Mouse (Mus musculus): ENCODE measurements around the gene Adamts3. TPM values are rescaled to one million over a fixed set of nuclear protein-coding genes. Genes with fewer than 3 reads are reported as not detected.

Adamts3 gene
- polyA plus RNA-seq, 1 experiment from 2014 or later = 6.8 TPM

DNA sequence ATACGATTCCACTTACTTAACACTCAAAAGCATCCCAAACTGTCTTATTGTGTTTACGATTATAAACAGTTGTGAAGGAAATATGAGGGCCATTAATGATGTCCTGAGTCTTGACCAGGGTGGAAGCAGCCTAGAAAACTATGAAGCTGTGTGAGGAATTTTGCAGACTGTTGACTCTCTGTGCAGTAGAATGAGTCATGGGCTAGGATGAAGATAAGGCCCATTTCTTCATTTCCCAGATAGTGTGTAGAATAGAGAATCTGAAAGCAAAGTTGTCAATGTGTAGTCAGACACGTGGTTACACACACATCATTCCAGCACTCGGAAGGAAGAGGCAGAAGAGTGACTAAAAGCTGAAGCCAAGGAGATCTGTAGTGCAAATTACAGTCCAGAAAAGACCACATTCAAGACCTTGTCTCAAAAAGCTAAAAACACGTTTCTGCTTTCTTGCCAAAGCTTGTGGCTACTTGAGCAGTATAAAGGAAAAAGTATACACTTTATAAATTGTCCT, 135.9 kb downstream of the Adamts3 start:
- H3K9ac ChIP-seq = no peak overlapping the region
- no peaks in the 10 kb centered on the region for H3K4me1 ChIP-seq
- no peak overlapping the region for H3K4me2 ChIP-seq
- H3K9me3 ChIP-seq (replicated peaks) = peaks cover 5% of the 10 kb centered on the region
- H3K4me3 ChIP-seq = no peak overlapping the region
- no peaks in the 10 kb centered on the region for H3K36me3 ChIP-seq (ENCODE audit: poor library complexity, severe bottlenecking)
- no peaks in the 10 kb centered on the region for H3K27me3 ChIP-seq
- WGBS = 87% methylated on average over 5 of the region's 5 CpGs
- ATAC-seq = no peak
- no peak overlapping the region for H3K27ac ChIP-seq

DNA sequence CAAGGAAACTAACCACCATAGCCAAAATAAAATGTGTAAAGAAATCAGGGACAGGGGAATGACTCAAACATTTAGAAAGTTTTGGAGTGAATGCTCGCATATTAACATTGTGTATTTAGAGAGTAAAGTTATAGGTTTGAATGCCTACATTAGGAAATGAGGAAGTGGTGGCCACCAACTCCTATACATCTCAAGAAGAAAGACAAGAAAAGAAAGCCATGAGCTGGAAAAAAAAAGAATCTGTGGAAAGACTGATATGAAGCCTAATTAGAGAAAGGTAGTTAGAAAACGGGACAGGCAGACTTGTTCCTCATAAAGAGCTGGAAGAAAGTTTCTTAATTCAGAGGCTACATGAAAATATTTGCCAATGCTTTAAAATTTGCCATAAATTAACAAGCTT, 138.0 kb downstream of the Adamts3 start:
- H3K9me3 ChIP-seq (replicated peaks) = no peaks in the 10 kb centered on the region
- H3K4me3 ChIP-seq = no peak overlapping the region
- no peak overlapping the region for H3K9ac ChIP-seq
- no peaks in the 10 kb centered on the region for H3K4me1 ChIP-seq
- 74% methylated on average over 2 of the region's 2 CpGs for WGBS
- H3K27me3 ChIP-seq = no peaks in the 10 kb centered on the region
- no peak for ATAC-seq
- H3K27ac ChIP-seq = no peak overlapping the region
- H3K4me2 ChIP-seq = no peak overlapping the region
- H3K36me3 ChIP-seq (ENCODE audit: poor library complexity, severe bottlenecking) = no peaks in the 10 kb centered on the region

- Histone ChIP-seq H3K27me3 (no peaks in the 10 kb centered on the region), H3K9me3 (replicated peaks) (no peaks in the 10 kb centered on the region), H3K27ac (no peak overlapping the region), H3K4me1 (no peaks in the 10 kb centered on the region), H3K4me2 (no peak overlapping the region), H3K4me3 (no peak overlapping the region), H3K36me3 (ENCODE audit: poor library complexity, severe bottlenecking) (no peaks in the 10 kb centered on the region), H3K9ac (no peak overlapping the region)
- WGBS = 97% methylated on average over 2 of the region's 2 CpGs
- no peak for ATAC-seq
Observed at GRCm38 (mm10) chr5:89734759-89735158, 148.4 kb downstream of the Adamts3 start.

DNA sequence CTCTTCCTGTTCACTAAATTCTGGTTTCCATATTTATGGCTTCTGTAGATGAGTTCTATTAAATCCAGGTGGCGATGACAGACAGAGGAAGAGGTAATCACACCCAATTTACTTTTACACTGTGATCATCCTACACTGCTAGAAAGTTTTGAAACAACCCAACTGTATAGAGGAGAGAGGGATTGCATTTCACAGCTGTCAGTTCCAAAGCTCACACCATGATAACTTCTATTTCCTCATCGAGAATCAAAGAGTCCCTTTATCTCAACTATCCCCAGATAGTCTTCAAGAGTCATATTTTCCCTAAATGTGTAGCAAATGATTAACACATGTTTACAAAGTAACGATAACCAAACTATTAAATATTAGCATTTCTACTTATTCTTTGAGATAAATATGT, 152.7 kb downstream of the Adamts3 start:
- H3K9me3 ChIP-seq (replicated peaks) = peaks cover 7% of the 10 kb centered on the region; the same call in 1 of the 2 replicates
- WGBS = 95% methylated on average over 3 of the region's 3 CpGs
- no peak overlapping the region for H3K4me3 ChIP-seq
- H3K27me3 ChIP-seq = no peaks in the 10 kb centered on the region
- no peak overlapping the region for H3K9ac ChIP-seq
- H3K4me2 ChIP-seq = no peak overlapping the region
- no peak overlapping the region for H3K27ac ChIP-seq
- ATAC-seq = no peak
- H3K4me1 ChIP-seq = no peaks in the 10 kb centered on the region
- no peaks in the 10 kb centered on the region; the same call in 1 of the 2 replicates for H3K36me3 ChIP-seq (ENCODE audit: poor library complexity, severe bottlenecking)

- no peak overlapping the region for H3K4me2 ChIP-seq
- ATAC-seq = no peak; the same call in 1 of the 2 replicates
- no peak overlapping the region for H3K27ac ChIP-seq
- H3K9me3 ChIP-seq (replicated peaks) = peaks cover 7% of the 10 kb centered on the region; the same call in 1 of the 2 replicates
- H3K4me1 ChIP-seq = no peaks in the 10 kb centered on the region
- WGBS = 89% methylated on average over 3 of the region's 3 CpGs
- H3K9ac ChIP-seq = no peak overlapping the region
- H3K36me3 ChIP-seq (ENCODE audit: poor library complexity, severe bottlenecking) = no peaks in the 10 kb centered on the region; the same call in 1 of the 2 replicates
- no peaks in the 10 kb centered on the region for H3K27me3 ChIP-seq
- H3K4me3 ChIP-seq = no peak overlapping the region
Observed at GRCm38 (mm10) chr5:89728117-89728516, 155.0 kb downstream of the Adamts3 start.

GRCm38 (mm10) chr5:89727497-89728057, 155.6 kb downstream of the Adamts3 start:
- Histone ChIP-seq H3K4me3 (no peak overlapping the region), H3K4me2 (no peak overlapping the region), H3K9ac (no peak overlapping the region), H3K27ac (no peak overlapping the region), H3K9me3 (replicated peaks) (peaks cover 7% of the 10 kb centered on the region; the same call in 1 of the 2 replicates), H3K27me3 (no peaks in the 10 kb centered on the region), H3K36me3 (ENCODE audit: poor library complexity, severe bottlenecking) (no peaks in the 10 kb centered on the region; the same call in 1 of the 2 replicates), H3K4me1 (no peaks in the 10 kb centered on the region)
- ATAC-seq = no peak
- WGBS = 67% methylated on average over 6 of the region's 6 CpGs

DNA sequence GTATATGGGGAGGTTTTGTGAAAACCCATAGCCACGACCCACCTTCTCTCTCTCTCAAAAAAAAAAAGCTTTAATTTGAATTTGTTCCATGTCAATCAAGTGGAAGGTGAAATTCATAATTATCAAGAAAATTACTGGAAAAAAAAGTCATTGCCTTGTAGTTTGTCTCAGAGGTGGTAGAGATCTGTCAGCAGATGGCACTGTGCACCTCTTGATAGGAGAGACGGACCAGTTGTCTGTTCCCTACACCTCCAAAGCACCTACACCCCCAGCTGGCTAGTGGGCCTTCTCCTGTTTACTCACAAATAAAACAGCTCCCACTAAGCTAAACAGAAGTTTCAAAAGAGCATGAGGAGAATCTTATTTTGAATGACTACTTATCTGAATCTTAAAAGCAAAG, 168.6 kb downstream of the Adamts3 start:
- H3K27ac ChIP-seq = no peak overlapping the region
- ATAC-seq = no peak
- H3K4me2 ChIP-seq = no peak overlapping the region
- H3K27me3 ChIP-seq = no peaks in the 10 kb centered on the region
- H3K36me3 ChIP-seq (ENCODE audit: poor library complexity, severe bottlenecking) = no peaks in the 10 kb centered on the region
- no peak overlapping the region for H3K9ac ChIP-seq
- H3K9me3 ChIP-seq (replicated peaks) = no peaks in the 10 kb centered on the region
- no peak overlapping the region for H3K4me3 ChIP-seq
- peaks cover 11% of the 10 kb centered on the region for H3K4me1 ChIP-seq
- 53% methylated on average over 2 of the region's 2 CpGs for WGBS

GRCm38 (mm10) chr5:89711116-89711859, 171.8 kb downstream of the Adamts3 start:
- H3K27ac ChIP-seq = peak overlapping the region; percentile 51

DNA sequence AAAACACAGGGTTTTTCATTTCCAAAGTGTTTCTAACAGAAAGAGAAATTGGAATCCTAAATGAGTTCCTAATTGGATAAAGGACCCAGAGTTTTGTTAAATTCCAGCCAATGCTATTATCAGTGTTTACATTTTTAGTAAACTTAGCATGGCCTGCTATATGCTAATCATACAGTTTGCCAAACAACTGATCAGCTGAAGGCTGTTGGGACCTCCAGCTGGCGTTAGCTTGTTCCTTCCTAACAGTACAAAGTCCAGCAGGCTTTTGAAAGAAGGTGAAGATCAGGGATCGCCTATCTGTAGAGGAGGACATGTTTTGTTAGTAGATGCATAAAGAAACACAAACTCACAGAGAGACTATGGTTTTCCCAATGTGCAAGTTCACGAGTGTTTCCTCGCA, 173.7 kb downstream of the Adamts3 start:
- peaks cover 21% of the 10 kb centered on the region for H3K4me1 ChIP-seq
- H3K9ac ChIP-seq = no peak overlapping the region
- H3K4me2 ChIP-seq = no peak overlapping the region
- no peaks in the 10 kb centered on the region for H3K27me3 ChIP-seq
- no peak overlapping the region for H3K27ac ChIP-seq
- H3K9me3 ChIP-seq (replicated peaks) = peaks cover 6% of the 10 kb centered on the region; the same call in 1 of the 2 replicates
- H3K4me3 ChIP-seq = no peak overlapping the region
- no peak for ATAC-seq
- H3K36me3 ChIP-seq (ENCODE audit: poor library complexity, severe bottlenecking) = peaks cover 8% of the 10 kb centered on the region; the same call in 1 of the 2 replicates
- 46% methylated on average over 4 of the region's 4 CpGs for WGBS

More at GRCm38 (mm10) chr5:89711116-89711859, 171.8 kb downstream of the Adamts3 start:
- H3K9ac ChIP-seq = no peak overlapping the region
- 66% methylated on average over 7 of the region's 7 CpGs for WGBS
- peaks cover 8% of the 10 kb centered on the region; the same call in 1 of the 2 replicates for H3K36me3 ChIP-seq (ENCODE audit: poor library complexity, severe bottlenecking)
- H3K27me3 ChIP-seq = no peaks in the 10 kb centered on the region
- H3K4me3 ChIP-seq = no peak overlapping the region
- peaks cover 15% of the 10 kb centered on the region for H3K4me1 ChIP-seq
- no peaks in the 10 kb centered on the region for H3K9me3 ChIP-seq (replicated peaks)
- no peak overlapping the region for H3K4me2 ChIP-seq
- ATAC-seq = peak; percentile 59

- 22% methylated on average over 1 of the region's 1 CpGs for WGBS
- Histone ChIP-seq H3K4me3 (no peak overlapping the region), H3K27ac (peak overlapping the region; percentile 65)
Observed at GRCm38 (mm10) chr5:89704264-89704663, 178.9 kb downstream of the Adamts3 start.

DNA sequence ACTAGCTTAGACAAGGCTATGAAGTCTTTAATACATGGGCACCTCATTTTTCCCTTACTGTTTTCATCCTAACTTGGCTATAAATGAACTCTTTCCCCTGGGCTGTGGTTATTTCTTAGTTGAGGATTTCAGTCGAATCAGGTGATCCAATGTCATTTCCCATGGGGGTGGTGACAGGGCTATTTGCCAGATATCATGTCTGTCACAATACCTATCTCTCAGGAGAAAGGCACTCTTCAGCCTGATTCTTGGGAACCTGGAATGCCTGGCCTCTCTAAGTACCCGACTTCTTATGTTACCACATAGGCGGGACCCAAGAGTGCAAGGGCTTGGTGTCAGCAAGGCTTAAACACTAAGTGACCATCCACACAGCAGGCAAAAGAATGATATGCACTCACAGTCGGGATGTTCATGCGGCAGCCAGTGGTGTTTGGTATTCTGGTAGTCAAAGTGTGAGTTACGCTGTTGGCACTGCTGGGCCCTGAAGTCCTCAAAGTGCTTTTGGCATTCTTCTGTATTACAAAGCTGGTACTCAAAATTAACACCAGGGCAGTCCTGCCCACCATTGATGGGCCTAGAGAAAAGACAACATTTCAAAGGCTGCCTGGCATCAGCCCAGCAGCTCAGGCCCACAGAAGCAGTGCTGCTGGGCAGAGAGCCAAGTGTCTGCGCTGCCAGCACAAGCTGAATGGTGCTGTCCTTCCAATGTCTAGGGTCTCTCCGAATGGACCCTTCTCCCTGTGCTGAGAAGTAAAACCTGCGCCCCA, 181.7 kb downstream of the Adamts3 start:
- Histone ChIP-seq H3K9ac (no peak overlapping the region), H3K4me3 (no peak overlapping the region), H3K27ac (peak overlapping the region; percentile 69), H3K9me3 (replicated peaks) (peaks cover 6% of the 10 kb centered on the region; the same call in 1 of the 2 replicates), H3K4me2 (peak overlapping the region; percentile 38), H3K27me3 (no peaks in the 10 kb centered on the region), H3K36me3 (ENCODE audit: poor library complexity, severe bottlenecking) (no peaks in the 10 kb centered on the region), H3K4me1 (peaks cover 49% of the 10 kb centered on the region)
- peak; percentile 91 for ATAC-seq
- WGBS = 31% methylated on average over 9 of the region's 9 CpGs

More at GRCm38 (mm10) chr5:89704264-89704663, 178.9 kb downstream of the Adamts3 start:
- ATAC-seq = peak; percentile 64
- Histone ChIP-seq H3K9ac (no peak overlapping the region), H3K9me3 (replicated peaks) (peaks cover 6% of the 10 kb centered on the region; the same call in 1 of the 2 replicates), H3K4me1 (peaks cover 40% of the 10 kb centered on the region), H3K36me3 (ENCODE audit: poor library complexity, severe bottlenecking) (peaks cover 8% of the 10 kb centered on the region; the same call in 1 of the 2 replicates), H3K4me2 (no peak overlapping the region), H3K27me3 (no peaks in the 10 kb centered on the region)

DNA sequence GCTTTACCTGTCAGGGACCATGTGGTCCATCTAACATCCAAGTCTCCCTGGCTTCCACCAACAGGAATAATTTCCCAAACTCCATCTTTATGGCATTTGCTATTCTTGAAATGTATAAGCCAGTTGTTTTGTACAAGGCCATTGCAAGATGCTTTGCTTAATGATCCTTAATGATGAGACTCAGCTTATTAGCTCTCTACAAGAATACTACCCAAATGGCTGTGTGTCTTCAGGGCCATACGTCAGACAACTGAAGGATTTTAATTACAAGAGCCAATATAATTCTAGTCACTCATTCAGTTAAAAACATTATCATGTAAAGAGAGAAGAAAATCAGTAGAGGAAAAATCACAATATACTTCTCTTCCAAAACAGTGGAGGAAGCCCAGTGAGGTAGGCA, 195.3 kb downstream of the Adamts3 start:
- Histone ChIP-seq H3K4me1 (no peaks in the 10 kb centered on the region), H3K9me3 (replicated peaks) (no peaks in the 10 kb centered on the region), H3K4me2 (no peak overlapping the region), H3K4me3 (no peak overlapping the region), H3K27me3 (no peaks in the 10 kb centered on the region), H3K36me3 (ENCODE audit: poor library complexity, severe bottlenecking) (no peaks in the 10 kb centered on the region), H3K9ac (no peak overlapping the region), H3K27ac (no peak overlapping the region)
- ATAC-seq = no peak
- 81% methylated on average over 1 of the region's 1 CpGs for WGBS

All from forebrain, embryonic 13.5 days (tissue).